Mouse (Mus musculus): ENCODE measurements around the gene Cinp. TPM values are rescaled to one million over a fixed set of nuclear protein-coding genes. Genes with fewer than 3 reads are reported as not detected.
A peak's percentile ranks its signal among the peaks of the same experiment; 100 is the strongest.
"Not testable (repeated sequence)": the region's sequence is repeated elsewhere in the genome, so short reads cannot be mapped to it uniquely, and the experiment has no call there.

Gene Cinp
- polyA plus RNA-seq, 1 experiment = 54.4 TPM

DNA sequence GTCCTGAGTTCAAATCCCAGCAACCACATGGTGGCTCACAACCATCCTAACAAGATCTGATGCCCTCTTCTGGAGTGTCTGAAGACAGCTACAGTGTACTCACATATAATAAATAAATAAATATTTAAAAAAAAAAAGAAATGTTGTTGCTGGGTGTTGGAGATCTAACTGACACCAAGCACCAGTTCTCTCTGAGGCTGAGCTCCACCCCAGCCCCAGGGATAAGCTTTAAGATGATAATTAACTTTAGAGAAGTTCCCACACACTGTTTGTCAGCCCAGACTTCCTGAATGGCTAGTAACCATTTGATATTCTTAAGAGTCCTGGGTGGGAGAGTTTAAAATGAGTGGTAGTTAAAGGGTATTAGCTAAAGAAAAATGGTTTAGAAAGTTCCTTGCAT lies 28.7 kb downstream of the Cinp start:
- H3K36me3 ChIP-seq (ENCODE audit: control insufficient read depth, insufficient read depth) = no peaks in the 10 kb centered on the region
- no peaks in the 10 kb centered on the region for H3K79me2 ChIP-seq (ENCODE audit: control insufficient read depth, insufficient read depth)
- no peak overlapping the region for H3K4me2 ChIP-seq (ENCODE audit: low read depth)
- no peak for TF ChIP-seq E2F4 (IDR thresholded peaks at IDR 0.05; ENCODE audit: insufficient read depth)
- TF ChIP-seq MAX (IDR thresholded peaks at IDR 0.05; ENCODE audit: low read depth) = no peak
- TF ChIP-seq SRF (IDR thresholded peaks at IDR 0.05; ENCODE audit: control insufficient read depth, insufficient read length, low read depth) = no peak
- no peak for TF ChIP-seq CEBPB (IDR thresholded peaks at IDR 0.05; ENCODE audit: insufficient read depth, poor library complexity, severe bottlenecking)
- TF ChIP-seq POLR2AphosphoS2 (IDR thresholded peaks at IDR 0.05; ENCODE audit: insufficient read length, low read depth) = no peak
- TF ChIP-seq MYOD1 (IDR thresholded peaks at IDR 0.05; ENCODE audit: control insufficient read depth in 1 of 3, insufficient read length in 2 of 3, low read depth in 2 of 3) = no peak
- no peak for TF ChIP-seq MYOG (IDR thresholded peaks at IDR 0.05; ENCODE audit: control insufficient read depth in 1 of 3, insufficient read depth in 1 of 3, insufficient read length in 2 of 3, low read depth in 2 of 3)
- TF ChIP-seq TCF3 (IDR thresholded peaks at IDR 0.05; ENCODE audit: insufficient read length, low read depth) = no peak
- TF ChIP-seq TCF12 (IDR thresholded peaks at IDR 0.05; ENCODE audit: insufficient read depth, poor library complexity, severe bottlenecking) = no peak
- TF ChIP-seq REST (IDR thresholded peaks at IDR 0.05; ENCODE audit: insufficient read depth, insufficient read length) = no peak
- no peak for TF ChIP-seq POLR2A (IDR thresholded peaks at IDR 0.05; ENCODE audit: insufficient read length, low read depth)
- no peak for TF ChIP-seq USF1 (IDR thresholded peaks at IDR 0.05; ENCODE audit: low read depth)
- no peak overlapping the region for H3K4me3 ChIP-seq
- H3ac ChIP-seq (ENCODE audit: control insufficient read depth, insufficient read length) = no peak overlapping the region
- no peaks in the 10 kb centered on the region for H3K27me3 ChIP-seq (ENCODE audit: control insufficient read depth, insufficient read depth, insufficient read length)

DNA sequence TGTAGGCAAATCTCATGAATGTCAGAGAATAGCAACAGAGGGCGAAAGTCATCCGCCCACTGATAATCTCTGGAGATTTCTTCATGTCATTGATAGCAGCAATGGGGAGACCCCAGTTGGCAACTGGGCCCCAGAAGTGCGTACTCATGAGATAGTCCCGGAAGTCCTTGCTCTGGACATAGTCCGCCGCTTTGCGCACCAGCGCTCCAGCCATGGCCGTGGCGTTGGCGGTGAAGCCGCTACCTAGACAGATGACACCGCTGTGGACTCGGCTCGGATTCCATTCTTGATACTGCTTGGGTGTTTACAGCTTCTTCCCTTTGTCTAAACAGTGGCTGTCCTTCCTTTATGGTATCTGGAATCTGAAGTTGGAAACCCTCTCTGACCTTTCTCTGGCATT lies 30.3 kb downstream of the Cinp start:
- not testable (repeated sequence) for H3K27me3 ChIP-seq (ENCODE audit: control insufficient read depth, insufficient read depth, insufficient read length); H3K36me3 ChIP-seq (ENCODE audit: control insufficient read depth, insufficient read depth); H3K4me3 ChIP-seq; H3K4me2 ChIP-seq (ENCODE audit: low read depth); H3K79me2 ChIP-seq (ENCODE audit: control insufficient read depth, insufficient read depth); H3ac ChIP-seq (ENCODE audit: control insufficient read depth, insufficient read length)
- peak; percentile 27 for TF ChIP-seq POLR2A (IDR thresholded peaks at IDR 0.05; ENCODE audit: insufficient read length, low read depth)

DNA sequence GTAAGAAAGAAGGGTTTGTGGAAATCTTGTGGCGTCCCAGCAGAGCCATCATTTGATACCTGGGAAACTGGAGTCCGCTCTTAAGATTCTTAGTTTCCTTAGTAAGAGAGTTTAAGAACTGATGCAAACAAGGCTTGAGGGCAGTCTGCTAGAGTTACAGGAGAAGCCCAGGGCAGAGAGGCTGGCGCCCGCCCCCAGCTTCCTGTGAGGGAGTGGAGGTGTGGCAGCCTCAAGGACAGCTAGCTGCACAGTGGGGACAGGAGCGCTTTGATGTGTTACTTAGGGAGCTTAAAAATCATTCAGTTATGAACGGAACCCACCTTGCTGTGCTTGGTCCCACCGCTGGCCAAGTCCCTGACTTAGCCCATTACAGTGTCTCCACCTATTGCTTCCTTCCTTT lies 31.7 kb downstream of the Cinp start:
- no peaks in the 10 kb centered on the region for H3K27me3 ChIP-seq (ENCODE audit: control insufficient read depth, insufficient read depth, insufficient read length)
- no peaks in the 10 kb centered on the region for H3K36me3 ChIP-seq (ENCODE audit: control insufficient read depth, insufficient read depth)
- no peak overlapping the region for H3K4me2 ChIP-seq (ENCODE audit: low read depth)
- TF ChIP-seq USF1 (IDR thresholded peaks at IDR 0.05; ENCODE audit: low read depth) (no peak), SRF (IDR thresholded peaks at IDR 0.05; ENCODE audit: control insufficient read depth, insufficient read length, low read depth) (no peak), E2F4 (IDR thresholded peaks at IDR 0.05; ENCODE audit: insufficient read depth) (no peak), MAX (IDR thresholded peaks at IDR 0.05; ENCODE audit: low read depth) (no peak), REST (IDR thresholded peaks at IDR 0.05; ENCODE audit: insufficient read depth, insufficient read length) (no peak), POLR2AphosphoS2 (IDR thresholded peaks at IDR 0.05; ENCODE audit: insufficient read length, low read depth) (no peak), TCF12 (IDR thresholded peaks at IDR 0.05; ENCODE audit: insufficient read depth, poor library complexity, severe bottlenecking) (no peak), POLR2A (IDR thresholded peaks at IDR 0.05; ENCODE audit: insufficient read length, low read depth) (no peak), TCF3 (IDR thresholded peaks at IDR 0.05; ENCODE audit: insufficient read length, low read depth) (no peak)
- H3K79me2 ChIP-seq (ENCODE audit: control insufficient read depth, insufficient read depth) = no peaks in the 10 kb centered on the region
- H3K4me3 ChIP-seq = no peak overlapping the region
- no peak overlapping the region for H3ac ChIP-seq (ENCODE audit: control insufficient read depth, insufficient read length)

DNA sequence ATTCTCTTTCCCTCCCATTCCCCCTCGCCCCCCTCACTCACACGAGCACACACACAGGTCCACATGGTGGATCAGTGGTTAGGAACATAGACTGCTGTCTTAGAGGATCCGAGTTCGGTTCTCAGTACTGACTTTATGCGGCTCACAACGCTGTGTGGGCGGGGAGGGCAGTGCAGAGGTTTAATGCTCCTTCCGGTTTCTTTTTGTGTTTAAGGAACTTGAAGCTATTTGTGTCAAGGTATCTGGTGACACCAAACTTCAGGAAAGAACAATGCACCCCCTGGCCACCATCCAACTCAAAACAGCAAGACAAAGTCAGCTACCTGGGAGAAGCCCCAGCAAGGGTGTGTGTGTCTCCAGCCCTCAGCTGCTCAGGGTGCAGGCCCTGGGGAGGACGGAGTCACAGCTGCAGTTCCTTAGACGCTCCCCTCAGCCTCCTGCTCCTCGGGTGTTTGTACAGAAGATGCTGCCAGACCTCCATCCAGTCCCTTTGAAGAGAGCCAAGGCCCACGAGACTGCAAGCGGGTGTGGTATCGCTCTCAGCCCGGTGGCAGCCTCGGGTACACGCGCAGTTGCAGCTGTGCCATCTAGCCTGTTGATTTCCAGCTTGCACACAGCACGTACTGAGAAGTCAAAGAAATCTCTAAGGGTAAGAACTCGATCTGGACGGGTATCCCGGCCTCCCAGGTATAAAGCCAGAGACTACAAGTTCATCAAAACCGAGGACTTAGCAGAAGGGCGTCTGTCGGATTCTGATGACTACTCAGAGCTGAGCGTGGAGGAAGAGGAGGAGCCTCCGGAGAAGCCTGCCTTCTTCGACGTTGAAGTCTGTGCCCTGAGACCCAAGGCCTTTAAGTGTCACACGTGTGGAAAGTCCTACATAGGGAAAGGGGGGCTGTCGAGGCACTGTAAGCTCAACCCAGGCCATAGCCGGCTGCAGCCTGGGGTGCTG lies 33.9 kb downstream of the Cinp start:
- TF ChIP-seq MYOD1 (IDR thresholded peaks at IDR 0.05; ENCODE audit: control insufficient read depth in 1 of 3, insufficient read length in 2 of 3, low read depth in 2 of 3) = no peak
- no peak for TF ChIP-seq REST (IDR thresholded peaks at IDR 0.05; ENCODE audit: insufficient read depth, insufficient read length)
- TF ChIP-seq TCF3 (IDR thresholded peaks at IDR 0.05; ENCODE audit: insufficient read length, low read depth) = no peak
- TF ChIP-seq CEBPB (IDR thresholded peaks at IDR 0.05; ENCODE audit: insufficient read depth, poor library complexity, severe bottlenecking) = no peak
- TF ChIP-seq USF1 (IDR thresholded peaks at IDR 0.05; ENCODE audit: low read depth) = no peak
- TF ChIP-seq SRF (IDR thresholded peaks at IDR 0.05; ENCODE audit: control insufficient read depth, insufficient read length, low read depth) = no peak
- no peak for TF ChIP-seq MAX (IDR thresholded peaks at IDR 0.05; ENCODE audit: low read depth)
- no peak for TF ChIP-seq TCF12 (IDR thresholded peaks at IDR 0.05; ENCODE audit: insufficient read depth, poor library complexity, severe bottlenecking)
- no peak for TF ChIP-seq MYOG (IDR thresholded peaks at IDR 0.05; ENCODE audit: control insufficient read depth in 1 of 3, insufficient read depth in 1 of 3, insufficient read length in 2 of 3, low read depth in 2 of 3)
- no peak for TF ChIP-seq POLR2A (IDR thresholded peaks at IDR 0.05; ENCODE audit: insufficient read length, low read depth)
- TF ChIP-seq E2F4 (IDR thresholded peaks at IDR 0.05; ENCODE audit: insufficient read depth) = no peak
- TF ChIP-seq POLR2AphosphoS2 (IDR thresholded peaks at IDR 0.05; ENCODE audit: insufficient read length, low read depth) = no peak
- H3K27me3 ChIP-seq (ENCODE audit: control insufficient read depth, insufficient read depth, insufficient read length) = no peaks in the 10 kb centered on the region
- H3K36me3 ChIP-seq (ENCODE audit: control insufficient read depth, insufficient read depth) = no peaks in the 10 kb centered on the region
- no peak overlapping the region for H3K4me2 ChIP-seq (ENCODE audit: low read depth)
- no peak overlapping the region for H3ac ChIP-seq (ENCODE audit: control insufficient read depth, insufficient read length)
- H3K79me2 ChIP-seq (ENCODE audit: control insufficient read depth, insufficient read depth) = no peaks in the 10 kb centered on the region
- H3K4me3 ChIP-seq = no peak overlapping the region

DNA sequence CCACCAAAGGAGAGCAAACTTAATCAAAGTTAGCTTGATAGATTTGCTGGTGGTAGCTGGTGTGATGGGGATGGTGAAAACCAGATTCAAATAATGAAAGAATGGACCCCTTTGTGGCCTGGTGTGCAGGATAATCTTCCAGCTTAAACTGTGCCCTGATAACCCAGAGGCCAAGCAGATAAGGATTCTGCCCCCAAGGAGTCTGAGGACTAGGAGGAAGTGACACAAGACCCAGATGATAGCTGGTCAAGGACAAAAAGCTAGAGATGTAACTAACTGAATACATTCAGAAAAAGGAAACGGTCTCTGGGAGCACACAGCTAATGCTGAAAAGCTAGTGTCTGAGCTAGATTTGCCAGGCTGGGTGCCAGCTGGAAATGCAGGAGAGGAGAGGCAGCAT lies 37.0 kb downstream of the Cinp start:
- H3K36me3 ChIP-seq (ENCODE audit: control insufficient read depth, insufficient read depth) = no peaks in the 10 kb centered on the region
- H3K4me2 ChIP-seq (ENCODE audit: low read depth) = no peak overlapping the region
- H3K4me3 ChIP-seq = no peak overlapping the region
- TF ChIP-seq POLR2AphosphoS2 (IDR thresholded peaks at IDR 0.05; ENCODE audit: insufficient read length, low read depth) (no peak), REST (IDR thresholded peaks at IDR 0.05; ENCODE audit: insufficient read depth, insufficient read length) (no peak), USF1 (IDR thresholded peaks at IDR 0.05; ENCODE audit: low read depth) (no peak)
- no peak overlapping the region for H3ac ChIP-seq (ENCODE audit: control insufficient read depth, insufficient read length)
- no peaks in the 10 kb centered on the region for H3K79me2 ChIP-seq (ENCODE audit: control insufficient read depth, insufficient read depth)
- H3K27me3 ChIP-seq (ENCODE audit: control insufficient read depth, insufficient read depth, insufficient read length) = no peaks in the 10 kb centered on the region

Measured in myocyte (in vitro differentiated cells).